Mouse (Mus musculus) bone marrow macrophage, adult 2 months (primary cell): ENCODE data around the gene Pdgfb. TPM values are rescaled to one million over a fixed set of nuclear protein-coding genes. Genes with fewer than 3 reads are reported as not detected.

ENCODE experiments used
- H3K27ac ChIP-seq: 2 replicates; pipeline ENCODE4 v1.5.1; 2012; ENCODE audit warnings: low read depth, low read length; ENCODE audit not compliant: insufficient read depth
- H3K4me1 ChIP-seq: 2 replicates; pipeline ENCODE4 v1.6.1; 2012; ENCODE audit warnings: low read length; ENCODE audit not compliant: control insufficient read depth, insufficient read depth
- H3K4me3 ChIP-seq: 2 replicates; pipeline ENCODE4 v1.5.1; 2012; ENCODE audit warnings: mild to moderate bottlenecking, low read length, moderate library complexity; ENCODE audit not compliant: insufficient read depth
- CTCF ChIP-seq: IDR thresholded peaks from 2 replicates; pipeline ENCODE4 v1.5.1; 2012; ENCODE audit warnings: low read depth, mild to moderate bottlenecking, low read length, moderate library complexity
- POLR2A ChIP-seq: IDR thresholded peaks from 2 replicates; pipeline ENCODE4 v1.6.1; 2012; ENCODE audit warnings: mild to moderate bottlenecking, low read depth, low read length, borderline replicate concordance
- polyA plus RNA-seq: library from polyadenylated mRNA; stranded (reverse); fragments of >200 nt; gene quantifications from 2 replicates; pipeline ENCODE4 v1.2.4, GENCODE M21; 2012; ENCODE audit not compliant: missing spikeins, insufficient read depth, insufficient read length

The Pdgfb gene
- polyA plus RNA-seq, 1 experiment: 52.2 TPM

DNA sequence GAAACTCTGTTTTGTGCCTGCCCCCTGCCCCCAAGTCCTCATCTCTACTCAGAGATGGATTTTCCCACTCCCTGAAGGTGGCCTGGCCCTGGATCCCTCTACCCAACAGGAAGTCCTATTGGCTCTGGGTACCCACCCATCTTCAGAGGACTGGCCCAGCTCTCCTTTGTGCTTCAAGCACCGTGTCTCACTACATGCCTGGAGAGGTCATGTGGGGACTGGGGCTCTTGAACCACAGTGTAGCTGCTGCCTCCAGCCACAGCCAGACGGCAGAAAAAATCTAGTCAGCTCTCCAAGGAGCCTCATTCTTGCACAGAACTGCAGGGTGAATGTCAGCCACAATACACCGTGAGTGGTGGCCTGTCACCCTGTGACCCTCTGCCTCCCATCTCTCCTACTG lies 16.8 kb downstream of the Pdgfb start:
- no peak overlapping the region for H3K27ac ChIP-seq
- TF ChIP-seq POLR2A: no peak
- no peak for TF ChIP-seq CTCF
- H3K4me1 ChIP-seq: no peaks in the 10 kb centered on the region
- no peak overlapping the region for H3K4me3 ChIP-seq

DNA sequence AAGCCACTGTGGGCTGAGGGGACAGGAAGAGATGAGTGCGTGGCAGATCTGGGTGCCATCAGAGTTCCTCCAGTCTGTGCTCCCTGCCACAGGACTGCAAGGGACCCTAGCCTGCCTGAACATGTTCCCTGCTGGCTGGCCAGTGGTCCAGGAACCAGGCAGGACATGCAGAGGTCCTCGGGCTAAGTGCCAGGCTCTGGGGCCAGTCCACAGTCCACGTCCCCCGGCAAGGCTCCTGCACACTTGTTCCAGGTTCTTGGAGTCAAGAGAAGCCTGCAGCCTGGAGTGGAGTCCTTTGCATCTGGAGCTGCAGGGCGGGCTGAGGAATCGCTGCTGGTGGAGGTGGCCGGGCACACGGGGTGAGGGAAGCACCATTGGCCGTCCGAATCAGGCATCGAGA lies 18.0 kb downstream of the Pdgfb start:
- no peak for TF ChIP-seq CTCF
- no peak for TF ChIP-seq POLR2A
- no peak overlapping the region for H3K4me3 ChIP-seq
- no peak overlapping the region for H3K27ac ChIP-seq
- no peaks in the 10 kb centered on the region for H3K4me1 ChIP-seq

DNA sequence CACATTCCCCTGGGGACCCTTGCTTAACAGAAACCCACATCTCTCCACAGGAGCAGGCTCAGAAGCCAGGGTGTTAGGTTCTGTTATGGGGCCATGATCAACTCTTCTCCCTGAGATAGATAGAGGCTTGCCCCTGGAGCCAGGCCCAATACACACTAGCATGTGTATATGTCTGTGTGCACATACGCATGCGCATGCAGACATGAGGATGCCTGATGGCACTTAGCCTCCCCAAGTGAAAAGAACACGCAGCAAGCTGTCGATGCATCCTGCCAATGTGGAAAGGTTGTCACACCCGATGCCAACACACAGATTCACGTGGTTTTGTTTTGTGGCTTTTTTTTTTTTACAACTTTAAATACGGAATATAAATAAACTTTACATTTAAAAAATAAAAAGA lies 19.2 kb downstream of the Pdgfb start:
- no peak for TF ChIP-seq POLR2A
- no peak for TF ChIP-seq CTCF
- Histone ChIP-seq H3K4me3 (no peak overlapping the region), H3K27ac (no peak overlapping the region), H3K4me1 (no peaks in the 10 kb centered on the region)

DNA sequence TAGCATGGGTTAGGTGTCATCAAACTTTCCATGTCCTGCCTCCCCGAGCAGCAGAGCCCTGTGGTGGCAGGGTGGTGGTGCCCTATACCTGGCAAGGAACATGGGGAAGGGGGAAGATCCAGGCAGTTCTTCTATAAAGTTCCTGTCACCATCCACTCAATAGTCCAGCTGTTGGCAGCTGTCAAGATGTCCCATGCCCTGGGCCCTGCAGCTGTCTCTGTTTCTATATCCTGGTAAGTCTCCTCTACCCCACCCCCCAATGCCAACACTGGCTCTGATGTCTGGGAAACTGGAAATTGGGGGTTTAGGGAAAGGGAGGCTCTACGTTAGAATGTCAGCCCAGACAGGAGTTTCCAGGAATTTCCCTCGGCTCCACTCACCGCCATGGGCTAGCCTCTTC lies 20.2 kb downstream of the Pdgfb start:
- Histone ChIP-seq H3K4me3 (no peak overlapping the region), H3K4me1 (no peaks in the 10 kb centered on the region), H3K27ac (no peak overlapping the region)
- no peak for TF ChIP-seq POLR2A
- TF ChIP-seq CTCF: no peak

DNA sequence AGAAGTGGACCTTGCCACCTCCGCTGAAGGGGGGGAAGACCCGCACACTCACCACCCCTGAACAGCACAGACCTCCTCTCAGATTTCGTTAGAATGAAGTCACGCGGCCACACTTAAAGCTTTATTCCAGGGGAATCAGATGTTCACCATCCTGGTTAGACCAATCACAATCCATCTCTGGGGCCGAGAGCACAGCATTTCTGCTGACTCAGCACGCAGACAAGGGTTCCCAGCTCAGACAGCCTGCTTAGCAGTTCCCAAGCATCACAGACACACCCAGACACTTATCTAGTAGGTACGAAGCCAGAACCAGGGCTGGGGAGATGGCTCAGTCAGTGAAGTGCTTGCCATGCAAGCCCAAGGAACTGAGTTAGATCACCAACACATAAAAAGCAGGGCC lies 28.6 kb downstream of the Pdgfb start:
- TF ChIP-seq CTCF (no peak), POLR2A (no peak)
- Histone ChIP-seq H3K4me3 (no peak overlapping the region), H3K27ac (no peak overlapping the region), H3K4me1 (no peaks in the 10 kb centered on the region)

DNA sequence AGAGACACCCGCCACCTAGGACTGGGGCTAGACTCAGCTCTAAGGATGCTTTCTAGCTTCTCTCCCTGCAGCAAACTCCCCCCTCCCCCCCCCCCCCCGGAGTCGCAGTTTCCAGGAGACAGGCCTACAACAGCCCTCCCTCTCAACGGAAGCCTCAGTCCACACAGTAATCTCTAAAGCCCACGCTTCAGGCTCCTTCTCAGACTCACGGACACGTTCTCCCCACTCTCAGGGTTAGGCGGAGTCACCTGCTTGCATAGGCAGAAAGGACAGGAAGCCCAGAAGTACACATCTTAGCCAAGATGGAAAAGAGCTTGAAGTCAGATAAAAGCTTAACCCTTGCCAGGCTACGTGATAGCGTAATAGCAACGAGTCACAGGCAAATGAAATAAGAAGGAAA lies 29.3 kb downstream of the Pdgfb start:
- no peak overlapping the region for H3K27ac ChIP-seq
- TF ChIP-seq CTCF (no peak), POLR2A (no peak)

DNA sequence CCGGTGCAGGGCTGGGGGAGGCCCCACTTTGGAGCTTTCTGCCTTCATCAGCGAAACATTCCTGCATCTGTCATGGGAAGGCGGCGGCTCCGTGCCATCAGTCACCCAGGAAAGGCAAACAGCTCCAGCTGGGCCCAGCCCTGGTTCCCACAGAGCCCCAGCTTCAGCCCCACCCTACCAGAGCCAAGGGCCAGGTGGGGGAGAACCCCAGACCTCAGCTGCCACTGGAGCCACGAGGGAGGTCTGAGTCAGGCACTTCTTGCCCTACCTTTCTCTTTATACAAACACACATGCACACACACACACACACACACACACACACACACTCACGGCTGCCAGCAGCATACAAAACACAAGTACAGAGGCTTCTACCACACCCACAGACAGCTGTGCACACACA lies 30.6 kb downstream of the Pdgfb start:
- no peak overlapping the region for H3K4me3 ChIP-seq
- H3K4me1 ChIP-seq: no peaks in the 10 kb centered on the region
- H3K27ac ChIP-seq: no peak overlapping the region
- TF ChIP-seq POLR2A (no peak), CTCF (no peak)

More for the DNA sequence above, 29.3 kb downstream of the Pdgfb start:
- H3K4me3 ChIP-seq: no peak overlapping the region
- H3K4me1 ChIP-seq: no peaks in the 10 kb centered on the region

DNA sequence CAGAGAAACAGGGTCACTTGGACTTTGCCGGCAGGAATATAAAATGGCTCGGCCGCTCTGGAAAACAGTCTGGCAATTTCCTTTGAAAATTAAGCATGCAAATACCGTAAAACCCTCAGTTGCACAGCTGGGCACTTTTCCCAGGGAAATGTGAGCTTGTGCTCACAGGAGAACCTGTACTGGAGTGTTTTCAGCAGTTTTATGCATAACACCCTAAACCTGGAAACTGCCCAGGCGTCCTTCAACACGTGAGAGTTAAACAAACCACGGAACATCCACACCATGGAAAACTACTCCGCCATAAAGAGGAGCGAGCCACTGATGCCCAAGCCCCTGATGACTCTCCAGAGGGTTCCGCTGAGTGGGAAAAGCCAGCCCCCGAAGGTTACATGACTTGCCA lies 34.1 kb downstream of the Pdgfb start:
- Histone ChIP-seq H3K4me1 (no peaks in the 10 kb centered on the region), H3K27ac (no peak overlapping the region), H3K4me3 (no peak overlapping the region)
- TF ChIP-seq POLR2A: no peak
- TF ChIP-seq CTCF: no peak

DNA sequence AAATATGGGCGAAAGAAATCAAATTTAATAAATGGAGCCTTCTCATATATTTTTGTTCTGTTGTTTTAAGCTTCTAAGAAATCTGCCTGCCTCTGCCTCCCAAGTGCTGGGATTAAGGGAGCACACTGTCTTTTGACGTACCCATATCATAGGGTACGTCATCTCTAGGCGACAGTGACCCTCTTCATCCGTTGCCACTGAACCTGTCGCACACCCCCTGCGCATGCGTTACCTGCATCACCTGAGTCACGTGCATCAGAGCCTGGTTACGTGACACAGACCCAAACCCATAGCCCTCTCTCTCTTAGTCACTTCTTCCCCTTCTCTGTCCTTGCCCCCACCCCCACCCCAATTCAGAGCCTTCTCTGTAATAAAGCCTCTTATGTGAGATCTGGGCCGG lies 42.6 kb downstream of the Pdgfb start:
- Histone ChIP-seq H3K4me3 (no peak overlapping the region), H3K27ac (no peak overlapping the region), H3K4me1 (no peaks in the 10 kb centered on the region)
- TF ChIP-seq POLR2A (no peak), CTCF (no peak)

DNA sequence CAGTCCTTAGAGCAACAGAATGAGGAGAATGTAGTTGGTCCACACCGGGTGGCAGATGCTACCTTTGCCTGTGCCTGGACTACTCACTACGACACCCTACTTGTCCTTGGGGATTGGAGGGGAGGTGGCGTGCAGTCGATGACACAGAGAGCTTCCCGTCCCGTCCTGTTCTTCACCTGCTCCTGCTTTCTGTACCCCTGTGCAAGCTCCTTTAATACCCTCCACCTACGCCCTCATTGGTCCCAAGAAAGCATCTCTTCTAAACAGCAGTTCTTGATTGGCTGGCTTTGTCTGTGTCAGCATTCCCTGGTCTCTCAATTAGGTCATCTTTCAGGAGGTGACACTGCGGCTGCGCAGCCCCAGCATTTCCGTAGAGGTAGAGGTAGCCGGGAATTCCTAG lies 43.8 kb downstream of the Pdgfb start, which contains the start of gene Cbx7:
Gene Cbx7 (minus strand): TSS at position 180 of the 400 bp plus-strand sequence.
- H3K4me3 ChIP-seq: no peak within 1 kb of the TSS
- no peaks in the 10 kb centered on the region for H3K4me1 ChIP-seq
- no peak for TF ChIP-seq POLR2A
- no peak for TF ChIP-seq CTCF
- H3K27ac ChIP-seq: no peak within 1 kb of the TSS

DNA sequence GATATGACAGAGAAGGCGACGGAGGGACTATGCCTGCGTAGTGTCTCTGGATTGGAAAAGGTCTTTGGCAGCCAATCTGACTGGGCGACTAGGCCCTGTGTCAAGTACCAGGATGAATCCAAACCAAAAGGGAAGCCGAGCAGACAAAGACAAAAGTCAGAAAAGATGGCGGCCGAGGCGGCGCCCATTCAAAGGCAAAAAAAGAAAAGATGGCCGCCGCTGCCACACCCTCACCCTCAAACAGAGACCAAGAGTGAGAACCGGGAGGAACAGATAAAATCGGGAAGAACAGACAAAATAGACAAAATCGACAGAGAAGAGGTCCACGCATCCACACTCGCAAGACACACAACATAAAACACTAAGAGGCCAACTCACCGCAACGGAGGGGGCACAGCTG lies 44.3 kb downstream of the Pdgfb start:
- H3K4me1 ChIP-seq: no peaks in the 10 kb centered on the region
- no peak overlapping the region for H3K27ac ChIP-seq
- H3K4me3 ChIP-seq: no peak overlapping the region
- TF ChIP-seq POLR2A: no peak
- no peak for TF ChIP-seq CTCF
